Mouse (Mus musculus) E14TG2a.4 (cell line): ENCODE measurements around the gene Them7.

Source experiments
- CTCF ChIP-seq: conservative IDR thresholded peaks from 2 replicates; pipeline ENCODE4 v1.5.1; 2014; ENCODE audit warnings: low read length
- NANOG ChIP-seq: IDR thresholded peaks from 2 replicates; pipeline ENCODE4 v1.6.1; 2014; ENCODE audit warnings: borderline replicate concordance, low read length, mixed read lengths
- POU5F1 ChIP-seq: IDR thresholded peaks from 2 replicates; pipeline ENCODE4 v1.6.1; 2014; ENCODE audit warnings: low read length, borderline replicate concordance

DNA sequence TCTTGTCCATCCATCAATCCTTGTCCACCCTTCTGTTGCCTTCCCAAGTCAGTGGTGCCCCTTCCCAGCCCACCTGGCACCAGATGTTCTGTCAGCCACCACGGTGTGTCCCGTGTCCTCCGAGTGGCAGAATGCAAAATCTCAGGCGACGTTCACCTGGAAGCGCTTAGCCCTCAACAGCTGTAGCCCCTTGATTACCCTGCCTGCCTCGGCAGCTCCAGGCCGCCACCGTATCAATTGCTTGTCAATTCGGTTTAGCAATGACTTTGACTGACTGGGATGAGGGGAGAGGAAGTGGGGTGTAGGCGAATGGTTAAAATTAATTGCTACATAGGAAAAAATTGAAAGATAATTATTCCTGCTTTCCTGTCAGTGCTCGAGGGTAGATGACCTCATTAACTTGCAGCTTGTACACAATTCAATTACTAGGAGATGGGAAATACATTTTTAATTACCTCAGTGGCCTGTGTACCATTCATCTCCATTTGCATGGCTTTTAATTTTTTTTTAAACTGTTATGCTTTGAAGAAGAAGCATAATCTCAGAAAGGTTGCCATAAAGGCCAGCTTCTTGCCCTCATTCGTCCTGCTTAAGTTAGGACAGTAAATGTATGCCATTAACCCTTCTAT is 93.5 kb downstream of the Them7 start:
- TF ChIP-seq CTCF (no peak), POU5F1 (no peak), NANOG (no peak)
